ENCODE assay signal across 8 mouse cellular contexts in the genomic region with DNA sequence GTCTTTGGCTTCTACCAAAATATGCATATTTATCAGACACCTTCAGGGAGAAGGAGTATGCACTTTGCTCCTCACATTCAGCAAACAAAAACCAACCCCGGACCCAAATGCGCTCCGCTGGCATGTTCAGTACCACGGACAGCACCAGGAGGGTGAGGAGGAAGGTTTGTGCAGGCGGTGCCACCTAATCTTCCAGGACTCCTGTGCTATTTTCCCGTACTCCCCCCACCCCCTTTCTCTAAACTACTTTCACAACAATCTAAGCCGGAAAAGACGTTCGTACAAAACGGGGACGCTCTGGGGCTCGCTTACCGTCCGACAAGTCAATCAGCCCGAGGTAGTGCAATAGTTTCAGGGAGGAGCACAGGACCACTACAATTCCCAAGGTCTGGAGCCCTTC.
DNase-seq lines count a peak whose midpoint lies in the region.

No protein-coding gene starts in this region.

- H3K4me1 ChIP-seq in forebrain, embryonic 10.5 days = peaks cover 17% of the 10 kb centered on the region

- WGBS in forebrain, embryonic 10.5 days = under 1% methylated on average over 15 of the region's 15 CpGs

- H3K4me3 ChIP-seq in forebrain, embryonic 10.5 days = peak overlapping the region; percentile 25

- H3K27ac ChIP-seq in forebrain, embryonic 10.5 days = no peak overlapping the region

- no peaks in the 10 kb centered on the region for H3K9me3 ChIP-seq in forebrain, embryonic 10.5 days

- peak; percentile 52 for DNase-seq in gastrocnemius, postnatal 10 days
- no peak for DNase-seq in gastrocnemius, postnatal 25 days
- DNase-seq in R1 (ENCODE audit: low read depth, low spot score) = peak; percentile 77
- DNase-seq in forebrain, embryonic 10.5 days (ENCODE audit: extremely low spot score, low spot score) = peak; percentile 70
- peak; percentile 29 for DNase-seq in induced T-regulatory cell, adult 2 months (ENCODE audit: low read depth)
- DNase-seq in lung, postnatal 36 days = peak; percentile 17
- peak; percentile 6 for DNase-seq in thymus, postnatal 0 days (ENCODE audit: low spot score)
- no peak for DNase-seq in layer of hippocampus, adult 9-10 months (ENCODE audit: low spot score)

- H3K27me3 ChIP-seq in forebrain, embryonic 10.5 days (ENCODE audit: poor library complexity, severe bottlenecking) = peaks cover 59% of the 10 kb centered on the region

- H3K36me3 ChIP-seq in forebrain, embryonic 10.5 days (replicated peaks) = no peaks in the 10 kb centered on the region

Comparison
In these comparisons a context has a peak if more than half of its experiments do, and no peak if none do; other contexts are left out.
1. DNase-seq: peak in gastrocnemius, postnatal 10 days (single experiment), R1 (single experiment), forebrain, embryonic 10.5 days (single experiment), induced T-regulatory cell, adult 2 months (single experiment), lung, postnatal 36 days (single experiment) and thymus, postnatal 0 days (single experiment); none in gastrocnemius, postnatal 25 days (single experiment) and layer of hippocampus, adult 9-10 months (single experiment).